Mouse (Mus musculus): ENCODE measurements around the gene 4933415F23Rik. TPM values are rescaled to one million over a fixed set of nuclear protein-coding genes. Genes with fewer than 3 reads are reported as not detected.

The 4933415F23Rik gene
- under 1 TPM in 1 of 4 experiments, not detected in 3; 0.17 TPM for total RNA-seq (2022)

DNA sequence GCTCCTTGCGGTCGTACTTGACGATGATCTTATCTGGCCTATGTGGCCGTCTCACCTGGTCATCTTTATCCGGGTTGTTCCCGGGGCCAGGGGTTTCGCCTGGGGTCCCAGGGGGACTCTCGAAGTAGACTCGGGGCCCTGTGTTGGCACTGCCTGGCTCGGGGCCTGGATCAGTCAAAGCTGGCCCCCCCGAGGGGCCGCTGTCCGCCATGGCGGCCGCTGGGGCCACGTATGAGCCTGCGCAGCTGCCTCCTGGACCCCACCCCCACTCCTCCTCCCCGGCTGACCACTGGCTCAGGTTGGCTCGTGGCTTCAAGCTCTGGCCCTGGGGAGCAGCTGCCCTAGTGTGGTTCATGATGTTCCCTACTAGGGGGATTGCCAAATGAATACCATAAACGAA is at the start of gene 4933415F23Rik:
TSS of gene 4933415F23Rik (minus strand) at position 233 of the 400 bp plus-strand sequence.
- no peak for DNase-seq (ENCODE audit: low spot score in 2 of 2)

- no peak for DNase-seq (ENCODE audit: low spot score in 2 of 2)
Measured at GRCm38 (mm10) chr1:23151722-23152121, 49.7 kb upstream of the 4933415F23Rik start.

DNA sequence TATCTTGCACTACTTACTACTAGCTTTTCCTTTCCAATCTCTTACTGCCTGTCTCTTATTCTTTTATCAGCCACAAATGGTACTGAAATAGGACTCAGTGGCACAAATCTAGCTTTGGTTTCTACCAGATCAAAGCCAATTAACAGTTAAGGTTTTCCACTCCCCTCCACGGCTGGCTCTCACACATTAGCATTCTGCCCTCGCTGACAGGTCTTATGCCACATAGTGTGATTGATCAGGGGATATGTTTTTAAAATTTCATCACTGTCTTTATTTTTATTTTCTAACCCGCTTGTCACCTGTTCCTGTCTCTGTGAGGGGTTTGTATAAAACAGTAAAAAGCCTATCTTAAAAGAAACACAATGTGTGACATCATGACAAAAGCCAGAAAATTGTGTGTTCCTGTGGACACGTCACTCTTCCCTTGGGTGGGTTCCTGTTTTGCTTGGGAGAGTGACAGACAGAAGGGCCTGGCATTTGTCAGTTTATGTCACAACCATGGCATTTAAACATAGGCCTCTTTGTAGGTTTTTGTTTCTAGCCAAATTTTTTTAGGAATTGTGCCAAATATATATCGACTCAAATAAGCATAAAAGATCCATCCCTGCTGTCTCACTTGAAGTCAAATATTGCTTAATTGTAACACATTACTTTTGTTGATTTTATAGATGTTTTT is 44.3 kb upstream of the 4933415F23Rik start:
- no peak for DNase-seq (ENCODE audit: low spot score in 2 of 2)

- DNase-seq (ENCODE audit: low spot score in 2 of 2), result no peak
Measured at GRCm38 (mm10) chr1:23141121-23141811, 39.2 kb upstream of the 4933415F23Rik start.

- DNase-seq (ENCODE audit: low spot score in 2 of 2), result peak in 1 of 2 experiments; percentile 28
Measured at GRCm38 (mm10) chr1:23140530-23140929, 38.5 kb upstream of the 4933415F23Rik start.

DNA sequence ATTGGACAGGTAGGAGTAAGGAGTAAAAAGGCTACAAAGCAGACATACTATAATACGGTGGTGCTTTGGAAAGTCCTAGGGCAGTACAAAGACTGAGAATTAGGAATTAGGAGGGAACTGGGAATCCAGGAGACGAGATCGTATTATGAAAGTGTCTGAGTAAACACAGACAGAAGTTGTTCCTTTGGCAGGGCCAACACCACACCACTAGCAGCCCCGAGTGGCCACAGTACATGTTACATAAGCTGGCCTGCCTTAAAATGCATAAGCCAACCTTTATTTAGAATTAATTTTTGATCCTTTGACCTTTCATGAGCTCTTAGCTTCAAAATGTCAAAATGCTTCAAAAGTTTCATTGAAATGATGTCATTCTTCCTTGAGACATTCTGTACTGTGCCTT is 18.8 kb upstream of the 4933415F23Rik start:
- no peak for DNase-seq (ENCODE audit: low spot score in 2 of 2)

GRCm38 (mm10) chr1:23119406-23119805 is 17.4 kb upstream of the 4933415F23Rik start:
- DNase-seq (ENCODE audit: low spot score in 2 of 2), result peak in 1 of 2 experiments; percentile 5

- DNase-seq (ENCODE audit: low spot score in 2 of 2), result no peak
Measured at GRCm38 (mm10) chr1:23117423-23117822, 15.4 kb upstream of the 4933415F23Rik start.

- no peak for DNase-seq (ENCODE audit: low spot score in 2 of 2)
Measured at GRCm38 (mm10) chr1:23109191-23109590, 7.1 kb upstream of the 4933415F23Rik start.

DNA sequence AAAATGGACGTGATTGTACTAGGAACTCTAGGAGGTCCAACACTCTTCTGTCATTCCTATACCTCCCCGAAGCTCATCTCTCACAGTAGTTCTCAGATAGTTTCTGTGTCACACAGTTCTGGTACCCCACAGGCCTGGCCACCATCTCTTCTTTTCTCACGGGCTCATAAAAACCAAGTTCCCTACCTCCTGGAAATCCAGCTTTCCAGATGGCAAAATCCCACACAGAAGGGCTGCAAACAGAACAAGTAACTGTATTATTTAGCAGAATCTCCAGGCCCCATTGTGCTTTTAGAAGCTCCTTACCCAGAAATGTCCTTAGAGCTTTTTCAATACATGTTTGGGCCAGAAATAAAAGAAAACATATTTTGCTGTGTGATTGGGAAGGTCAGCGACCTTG is 828 bp upstream of the 4933415F23Rik start:
- DNase-seq (ENCODE audit: low spot score in 2 of 2), result peak; percentile 9 to 23

DNA sequence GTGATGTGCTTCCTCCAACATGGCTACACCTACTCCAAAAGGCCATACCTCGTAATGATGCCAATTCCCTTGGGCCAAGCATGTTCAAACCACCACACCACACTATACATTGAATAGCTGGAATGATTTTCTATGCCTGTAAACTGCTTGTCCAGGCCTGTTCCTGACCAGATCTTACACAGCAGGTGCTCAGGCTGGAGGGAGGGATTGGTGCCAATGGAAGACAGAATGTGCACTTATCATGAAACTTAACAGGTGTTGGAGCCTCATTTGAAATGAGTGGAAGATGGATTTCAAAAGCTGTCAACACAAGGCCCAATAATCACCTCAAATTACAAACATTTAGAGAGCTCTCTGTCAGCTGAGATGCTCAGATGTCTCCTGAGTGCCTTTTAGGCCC is 2.3 kb downstream of the 4933415F23Rik start:
- DNase-seq (ENCODE audit: low spot score in 2 of 2), result no peak

- peak in 1 of 2 experiments; percentile 28 for DNase-seq (ENCODE audit: low spot score in 2 of 2)
Measured at GRCm38 (mm10) chr1:23098451-23098850, 3.6 kb downstream of the 4933415F23Rik start.

DNA sequence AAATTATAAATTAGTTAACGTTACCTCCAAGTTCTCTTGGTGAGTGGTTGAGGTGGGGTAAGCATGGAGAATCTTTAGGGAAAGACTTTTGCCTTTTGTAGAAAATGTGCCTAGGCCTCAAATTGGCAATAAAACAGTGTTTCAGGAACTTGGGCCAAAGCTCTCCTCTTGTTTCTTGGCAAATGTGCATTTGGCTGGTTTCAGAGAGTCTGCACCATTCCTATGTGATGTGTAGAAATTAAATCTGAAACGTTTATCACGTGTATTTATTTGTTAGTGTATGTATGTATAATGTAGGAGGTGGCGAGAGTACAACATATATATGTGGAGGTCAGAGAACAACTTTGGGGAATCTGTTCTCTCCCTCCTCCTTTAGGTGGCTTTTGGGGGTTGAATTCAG is 4.1 kb downstream of the 4933415F23Rik start:
- DNase-seq (ENCODE audit: low spot score in 2 of 2), result no peak

DNA sequence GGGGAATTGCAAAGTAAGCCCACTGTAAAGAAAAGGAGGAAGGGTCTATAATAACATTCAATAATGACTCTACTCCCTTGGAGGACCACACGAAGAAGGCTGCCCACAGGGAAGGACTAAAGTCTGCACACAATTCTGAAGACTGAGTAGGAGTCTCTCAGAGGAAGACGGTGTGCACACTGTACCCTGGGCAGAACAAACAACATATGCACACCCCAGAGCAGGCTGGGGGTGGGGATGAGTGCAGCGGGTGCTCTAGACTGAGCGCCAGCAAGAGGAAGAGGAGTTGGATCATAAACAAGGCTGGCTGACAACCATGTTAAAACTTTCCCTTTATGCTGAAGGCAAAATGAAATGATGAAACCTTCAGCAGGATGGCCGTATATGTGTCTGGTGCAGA is 34.3 kb downstream of the 4933415F23Rik start:
- DNase-seq (ENCODE audit: low spot score in 2 of 2), result peak; percentile 22 to 62

- no peak for DNase-seq (ENCODE audit: low spot score in 2 of 2)
Measured at GRCm38 (mm10) chr1:23064717-23065475, 37.2 kb downstream of the 4933415F23Rik start.

DNA sequence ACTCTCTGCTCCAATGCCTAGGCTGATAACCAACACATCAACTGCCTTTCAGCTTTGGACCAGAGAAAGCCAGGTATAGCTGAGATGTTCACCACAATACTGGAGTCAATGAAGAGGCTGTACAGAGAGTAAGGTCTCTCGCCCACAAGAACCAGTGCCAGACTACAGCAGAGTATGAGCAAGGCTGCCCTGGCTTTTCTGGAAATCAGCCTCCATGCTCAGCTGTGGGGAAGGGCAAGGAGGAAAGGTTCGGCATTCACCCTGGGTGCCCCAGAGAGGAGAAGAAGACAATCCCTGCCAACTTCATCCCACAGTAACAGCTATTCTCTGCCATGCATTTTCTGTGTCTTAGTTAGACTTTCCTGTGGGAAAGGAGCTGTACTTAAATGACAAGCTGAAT is 38.1 kb downstream of the 4933415F23Rik start:
- no peak for DNase-seq (ENCODE audit: low spot score in 2 of 2)

- peak; percentile 23 to 41 for DNase-seq (ENCODE audit: low spot score in 2 of 2)
Measured at GRCm38 (mm10) chr1:23061614-23062373, 40.3 kb downstream of the 4933415F23Rik start.

GRCm38 (mm10) chr1:23060056-23060455 is 42.0 kb downstream of the 4933415F23Rik start:
- no peak for DNase-seq (ENCODE audit: low spot score in 2 of 2)
